Mouse (Mus musculus) cortical plate, adult 2 months (tissue): ENCODE measurements around the gene Tfcp2l1.

Source experiments
- CTCF ChIP-seq: fragments of 200-500 bp; IDR thresholded peaks from 2 replicates; pipeline ENCODE4 v1.5.1; 2011; ENCODE audit warnings: mild to moderate bottlenecking, control low read depth, low read length; ENCODE audit not compliant: insufficient read depth; ENCODE audit errors: extremely low read depth
- POLR2A ChIP-seq: fragments of 200-500 bp; IDR thresholded peaks from 2 replicates; pipeline ENCODE4 v1.6.1; 2011; ENCODE audit warnings: mild to moderate bottlenecking, low read length, control low read depth; ENCODE audit not compliant: insufficient read depth; ENCODE audit errors: extremely low read depth

DNA sequence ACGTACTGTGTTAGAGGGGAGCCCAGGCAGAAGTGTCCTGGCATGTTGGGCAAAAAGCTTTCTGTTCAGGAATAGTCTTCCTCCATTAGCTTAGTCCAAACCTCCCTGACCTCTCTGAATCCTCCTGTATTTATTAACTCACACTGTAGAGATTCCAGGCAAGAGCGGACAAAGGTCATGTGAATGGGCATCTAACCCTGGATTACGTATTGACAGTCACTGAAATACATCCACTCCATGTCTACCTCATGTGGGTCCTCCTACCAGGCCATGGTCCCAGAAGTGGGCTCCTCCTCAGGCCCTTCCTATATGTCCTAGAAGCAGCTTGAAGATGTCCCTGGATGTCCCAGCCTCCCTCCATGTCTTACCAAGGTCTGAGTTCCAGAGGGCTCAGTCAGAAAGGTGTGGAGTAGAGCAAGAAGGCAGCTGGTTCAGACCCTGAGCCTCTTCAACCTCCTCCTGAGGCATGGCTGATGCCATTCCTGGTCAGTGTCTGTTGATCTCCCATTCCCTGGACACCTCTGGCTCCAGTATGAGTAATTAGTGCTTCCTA lies 14.0 kb upstream of the Tfcp2l1 start:
- TF ChIP-seq POLR2A, result no peak
- TF ChIP-seq CTCF, result no peak
